Mouse (Mus musculus) CH12.LX (cell line): Measurements from ENCODE around the gene Qrich1. TPM values are rescaled to one million over a fixed set of nuclear protein-coding genes. Genes with fewer than 3 reads are reported as not detected.
A peak's percentile ranks its signal among the peaks of the same experiment; 100 is the strongest.

Experiments used
- DNase-seq: peaks from one replicate; pipeline ENCODE4 v3.0.0-alpha.2; 2013; ENCODE audit errors: extremely low read depth
- H3K27ac ChIP-seq: 2 replicates; pipeline ENCODE4 v1.5.1; 2012; ENCODE audit warnings: low read depth, mild to moderate bottlenecking, control low read depth, moderate library complexity; ENCODE audit not compliant: insufficient read depth
- H3K27me3 ChIP-seq: replicated peaks from 2 replicates; pipeline ENCODE3; 2012; ENCODE audit warnings: inconsistent platforms
- H3K36me3 ChIP-seq, 2 experiments: replicated peaks in 1 of 2; 2 replicates each; pipeline versions ENCODE3 to v1.6.1; 2012; ENCODE audit warnings: inconsistent platforms in 1 of 2, low read length in 1 of 2, mild to moderate bottlenecking in 1 of 2, mixed read lengths in 1 of 2, moderate library complexity in 1 of 2; ENCODE audit not compliant: control insufficient read depth in 1 of 2, insufficient read depth in 1 of 2
- H3K4me1 ChIP-seq, 2 experiments: 2 replicates each; pipeline ENCODE4 v1.6.1; 2012; ENCODE audit warnings: inconsistent platforms in 1 of 2, moderate library complexity in 1 of 2; ENCODE audit not compliant: insufficient read depth in 2 of 2, control insufficient read depth in 1 of 2
- H3K4me2 ChIP-seq: 2 replicates; pipeline ENCODE4 v1.6.1; 2012; ENCODE audit warnings: low read depth, mild to moderate bottlenecking, control low read depth; ENCODE audit not compliant: poor library complexity, insufficient read depth, severe bottlenecking
- H3K4me3 ChIP-seq, 3 experiments: fragments of 150-350 bp in 1 of 3; sonication (generic) in 1 of 3; replicated peaks in 1 of 3; 2 replicates each; pipeline versions ENCODE3 to v1.5.1; 2011 to 2012; ENCODE audit warnings: low read depth in 2 of 3, low read length in 2 of 3, mild to moderate bottlenecking in 2 of 3, moderate library complexity in 2 of 3, control low read depth in 1 of 3, improper control_type of control experiment in 1 of 3, inconsistent platforms in 1 of 3, mixed read lengths in 1 of 3; ENCODE audit not compliant: poor library complexity in 1 of 3
- H3K79me2 ChIP-seq: replicated peaks from 2 replicates; pipeline ENCODE4 v1.6.1; 2012; ENCODE audit warnings: mild to moderate bottlenecking, moderate library complexity; ENCODE audit not compliant: control insufficient read depth, poor library complexity, insufficient read depth, severe bottlenecking; ENCODE audit errors: extremely low read depth
- H3K9ac ChIP-seq: 2 replicates; pipeline ENCODE4 v1.6.1; 2012; ENCODE audit warnings: low read depth, mild to moderate bottlenecking, control low read depth, moderate library complexity; ENCODE audit not compliant: insufficient read depth
- H3K9me3 ChIP-seq: replicated peaks from 2 replicates; pipeline ENCODE3; 2012; ENCODE audit warnings: low read length, inconsistent platforms, mixed read lengths
- BHLHE40 ChIP-seq: IDR thresholded peaks from 2 replicates; pipeline ENCODE4 v1.6.1; 2011; ENCODE audit warnings: mild to moderate bottlenecking, low read depth, low read length, improper control_type of control experiment
- E2F4 ChIP-seq: IDR thresholded peaks from 2 replicates; pipeline ENCODE4 v1.6.1; 2011; ENCODE audit warnings: low read depth, low read length, improper control_type of control experiment; ENCODE audit not compliant: insufficient replicate concordance
- ELF1 ChIP-seq: IDR thresholded peaks from 2 replicates; pipeline ENCODE4 v1.6.1; 2014; ENCODE audit warnings: low read depth, mild to moderate bottlenecking, inconsistent platforms, low read length, improper control_type of control experiment
- EP300 ChIP-seq: IDR thresholded peaks from 2 replicates; pipeline ENCODE4 v1.6.1; 2011; ENCODE audit warnings: low read length, improper control_type of control experiment
- HCFC1 ChIP-seq: IDR thresholded peaks from 2 replicates; pipeline ENCODE4 v1.6.1; 2012; ENCODE audit warnings: low read depth, mild to moderate bottlenecking, inconsistent platforms, low read length, improper control_type of control experiment
- JUN ChIP-seq: IDR thresholded peaks from 2 replicates; pipeline ENCODE4 v1.6.1; 2011; ENCODE audit warnings: low read depth, mild to moderate bottlenecking, low read length, improper control_type of control experiment, moderate library complexity; ENCODE audit not compliant: insufficient read depth
- MAX ChIP-seq: IDR thresholded peaks from 2 replicates; pipeline ENCODE4 v1.6.1; 2011; ENCODE audit warnings: low read length, improper control_type of control experiment
- MEF2A ChIP-seq: IDR thresholded peaks from 2 replicates; pipeline ENCODE4 v1.6.1; 2014; ENCODE audit warnings: low read depth, mild to moderate bottlenecking, inconsistent platforms, low read length, improper control_type of control experiment, borderline replicate concordance
- MXI1 ChIP-seq: IDR thresholded peaks from 2 replicates; pipeline ENCODE4 v1.6.1; 2011; ENCODE audit warnings: mild to moderate bottlenecking, low read depth, low read length, improper control_type of control experiment
- MYC ChIP-seq: IDR thresholded peaks from 2 replicates; pipeline ENCODE4 v1.6.1; 2011; ENCODE audit warnings: low read depth, mild to moderate bottlenecking, improper control_type of control experiment, low read length
- NRF1 ChIP-seq: IDR thresholded peaks from 2 replicates; pipeline ENCODE4 v1.6.1; 2014; ENCODE audit warnings: low read depth, mild to moderate bottlenecking, inconsistent platforms, low read length, improper control_type of control experiment, moderate library complexity
- PAX5 ChIP-seq: IDR thresholded peaks from 2 replicates; pipeline ENCODE4 v1.6.1; 2012; ENCODE audit warnings: low read length, inconsistent platforms, mixed read lengths
- RCOR1 ChIP-seq: conservative IDR thresholded peaks from 2 replicates; pipeline ENCODE4 v1.6.1; 2012; ENCODE audit warnings: low read depth, mild to moderate bottlenecking, inconsistent platforms, low read length, improper control_type of control experiment
- SIN3A ChIP-seq: IDR thresholded peaks from 2 replicates; pipeline ENCODE4 v1.6.1; 2012; ENCODE audit warnings: low read length, improper control_type of control experiment, inconsistent platforms
- TCF12 ChIP-seq: IDR thresholded peaks from 2 replicates; pipeline ENCODE4 v1.6.1; 2014; ENCODE audit warnings: low read depth, mild to moderate bottlenecking, inconsistent platforms, low read length, improper control_type of control experiment
- UBTF ChIP-seq: IDR thresholded peaks from 2 replicates; pipeline ENCODE4 v1.6.1; 2012; ENCODE audit warnings: low read depth, mild to moderate bottlenecking, inconsistent platforms, low read length, improper control_type of control experiment, moderate library complexity
- ZNF384 ChIP-seq: IDR thresholded peaks from 2 replicates; pipeline ENCODE4 v1.6.1; 2012; ENCODE audit warnings: low read depth, low read length, improper control_type of control experiment, inconsistent platforms
- dilution Hi-C: fragments of 300-500 bp; cut with MboI; formaldehyde crosslinking; loops from 2 replicates; pipeline ENCODE4 v1.14.3; 2020; ENCODE audit warnings: low sequenced_read_pairs; ENCODE audit not compliant: extremely low pct_unique_long_range_greater_than_20kb, extremely low pct_ligation_motif_present
- in situ Hi-C: fragments of 300-500 bp; cut with MboI; formaldehyde crosslinking; loops from 3 replicates; pipeline ENCODE4 v1.14.3; 2019; ENCODE audit warnings: low sequenced_read_pairs, low pct_ligation_motif_present, low pct_unique_long_range_greater_than_20kb, mixed read lengths
- polyA plus RNA-seq: library from polyadenylated mRNA; unstranded; fragments of >175 nt; gene quantifications from 2 replicates; pipeline ENCODE4 v1.2.1, GENCODE M21; 2012; ENCODE audit warnings: low read depth; ENCODE audit not compliant: insufficient read length
- total RNA-seq, 2 experiments: library from RNA; depleted of rRNA; stranded (reverse); fragments of 300-350 nt in 1 of 2; fragments of >200 nt in 1 of 2; gene quantifications; 2 replicates each; pipeline ENCODE4 v1.2.3; 2012 to 2014

Gene Qrich1
- total and polyA plus RNA-seq, 3 experiments: 72.1 to 117 (median 104) TPM

DNA sequence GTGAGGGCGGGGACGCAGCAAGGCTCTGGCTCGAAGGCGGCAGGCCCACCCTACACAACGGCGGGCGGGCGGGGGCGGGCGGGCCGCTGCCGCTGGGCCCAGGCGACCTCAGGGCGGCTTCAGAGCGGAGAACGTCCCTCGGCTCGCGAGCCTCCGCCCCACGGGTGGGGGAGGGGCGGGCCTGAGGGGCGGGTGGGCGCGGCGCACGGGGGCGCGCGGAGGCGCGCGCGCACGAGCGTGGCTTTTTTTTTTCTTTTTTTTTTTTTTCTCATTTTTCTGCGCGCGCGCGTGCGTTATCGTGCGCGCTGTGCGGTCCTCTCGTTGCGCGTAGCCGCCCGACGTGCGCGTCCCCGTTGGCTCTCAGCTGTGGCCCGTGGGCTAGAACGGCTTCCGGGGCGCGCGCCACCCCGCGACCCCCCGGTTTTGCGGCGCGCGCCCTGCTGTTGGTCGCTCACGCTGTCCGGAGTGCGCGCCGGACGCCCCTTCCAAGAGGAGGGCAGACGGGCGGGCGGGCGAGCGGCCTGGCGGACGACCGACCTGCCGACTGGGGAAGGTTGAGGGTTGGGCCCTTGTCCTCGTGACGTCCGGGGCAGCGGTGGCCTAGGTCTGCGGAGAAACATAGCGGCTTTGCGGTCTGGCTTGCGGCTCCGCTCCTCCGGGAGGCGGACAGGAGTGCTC is 786 bp downstream of the Qrich1 start:
- Histone ChIP-seq H3K27me3 (no peaks in the 10 kb centered on the region), H3K4me2 (no peak overlapping the region), H3K36me3 (peaks cover 34 to 62% of the 10 kb centered on the region in 2 experiments), H3K79me2 (peaks cover 42% of the 10 kb centered on the region), H3K9me3 (no peaks in the 10 kb centered on the region), H3K4me1 (peaks cover 4 to 38% of the 10 kb centered on the region in 2 experiments; a peak in 3 of 4 replicates)
- dilution Hi-C loops: no loop called here
- TF ChIP-seq MXI1 (no peak), UBTF (peak; percentile 26), ZNF384 (peak; percentile 94), RCOR1 (no peak), TCF12 (peak; percentile 6; the same call in 1 of the 2 replicates), MAX (0 out of 2 replicates have a peak, but pooled peaks have one; percentile 11), NRF1 (peak; percentile 71), MEF2A (0 out of 2 replicates have a peak, but pooled peaks have one; percentile 17), BHLHE40 (peak; percentile 24; the same call in 1 of the 2 replicates)
- TF ChIP-seq, all 38 proteins: peak for 7
- Histone ChIP-seq H3K9ac (peak overlapping the region; percentile 100), H3K27ac (peak overlapping the region; percentile 92), H3K4me3 (peak overlapping the region; percentile 85 to 95 (median 91))
- in situ Hi-C loops: no loop called here
- peak; percentile 75 for DNase-seq

DNA sequence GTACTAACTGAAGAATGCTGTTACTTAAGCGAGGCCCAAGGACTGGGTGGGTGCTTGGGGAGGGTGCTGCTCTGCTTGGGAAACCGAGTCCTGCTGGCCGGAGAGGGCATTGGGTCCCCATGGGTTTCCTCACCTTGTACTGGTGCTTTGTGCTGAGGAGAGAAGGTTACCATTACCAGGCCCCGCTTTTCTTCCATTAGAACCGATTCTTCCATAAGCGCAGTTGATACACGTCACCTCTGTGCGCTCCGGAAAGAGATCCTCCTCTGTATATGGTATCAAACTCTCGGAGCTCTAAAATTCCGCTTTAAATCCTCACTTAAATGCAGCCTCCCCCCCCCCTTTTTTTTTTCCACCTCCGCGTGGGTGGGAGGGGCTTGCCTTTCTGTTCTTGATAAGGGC is 1.3 kb downstream of the Qrich1 start:
- no peak for TF ChIP-seq PAX5
- TF ChIP-seq E2F4: no peak
- peak; percentile 60; the same call in 1 of the 2 replicates for TF ChIP-seq ZNF384
- peak; percentile 69 for TF ChIP-seq HCFC1
- 0 out of 2 replicates have a peak, but pooled peaks have one; percentile 32 for TF ChIP-seq ELF1
- no peak for TF ChIP-seq EP300
- no peak for TF ChIP-seq UBTF
- TF ChIP-seq MXI1: peak; percentile 59
- TF ChIP-seq SIN3A: peak; percentile 34; the same call in 1 of the 2 replicates
- TF ChIP-seq JUN: no peak
- TF ChIP-seq MYC: peak; percentile 44; the same call in 1 of the 2 replicates
- dilution Hi-C loops: no loop called here

More for the DNA sequence above, 1.3 kb downstream of the Qrich1 start:
- peak; percentile 74 for DNase-seq
- Histone ChIP-seq H3K4me1 (peaks cover 4 to 38% of the 10 kb centered on the region in 2 experiments; a peak in 3 of 4 replicates), H3K36me3 (peaks cover 28 to 57% of the 10 kb centered on the region in 2 experiments), H3K4me3 (peak overlapping the region; percentile 85 to 95 (median 91)), H3K4me2 (peak overlapping the region; percentile 47), H3K9ac (peak overlapping the region; percentile 100), H3K27ac (peak overlapping the region; percentile 82), H3K9me3 (no peaks in the 10 kb centered on the region), H3K27me3 (no peaks in the 10 kb centered on the region), H3K79me2 (peaks cover 47% of the 10 kb centered on the region)
- in situ Hi-C loops: no loop called here
